Comparison of ENCODE assay signal across 8 mouse cellular contexts in genomic region chr1:128102641-128103461, GRCm38 (mm10). TPM values are rescaled to one million over a fixed set of nuclear protein-coding genes. Genes with fewer than 3 reads are reported as not detected.
DNase-seq lines count a peak whose midpoint lies in the region; ATAC-seq lines count a peak whose summit lies in the region.

Gene Zranb3 (minus strand): TSS chr1:128103047.
Gene R3hdm1 (plus strand): TSS chr1:128103301.

- no peaks in the 10 kb centered on the region for H3K9me3 ChIP-seq in heart, embryonic 14.5 days (ENCODE audit: control insufficient read depth, low read length)
- no peaks in the 10 kb centered on the region for H3K9me3 ChIP-seq in liver, embryonic 13.5 days (replicated peaks)
- no peaks in the 10 kb centered on the region for H3K9me3 ChIP-seq in stomach, embryonic 16.5 days (replicated peaks; ENCODE audit: control insufficient read depth, low read length)

- no peaks in the 10 kb centered on the region for H3K27me3 ChIP-seq in heart, embryonic 14.5 days (ENCODE audit: control insufficient read depth, insufficient read depth, low read length)
- H3K27me3 ChIP-seq in liver, embryonic 13.5 days, result no peaks in the 10 kb centered on the region
- no peaks in the 10 kb centered on the region for H3K27me3 ChIP-seq in stomach, embryonic 16.5 days (ENCODE audit: control insufficient read depth, insufficient read depth, low read length)

- H3K4me1 ChIP-seq in heart, embryonic 14.5 days (ENCODE audit: control insufficient read depth in 2 of 2, insufficient read depth in 2 of 2, low read length in 2 of 2), result peaks cover 2 to 17% of the 10 kb centered on the region in 2 experiments
- peaks cover 49% of the 10 kb centered on the region for H3K4me1 ChIP-seq in liver, embryonic 13.5 days (replicated peaks)
- peaks cover 5% of the 10 kb centered on the region for H3K4me1 ChIP-seq in stomach, embryonic 16.5 days (ENCODE audit: control insufficient read depth, insufficient read depth, low read length)

- H3K27ac ChIP-seq in heart, embryonic 14.5 days (replicated peaks in 1 of 2; ENCODE audit: control insufficient read depth in 1 of 2, insufficient read depth in 1 of 2, low read depth in 2 of 2, low read length in 2 of 2), result peak within 1 kb of the TSS; percentile 95 to 96
- H3K27ac ChIP-seq in liver, embryonic 13.5 days, result peak within 1 kb of the TSS; percentile 94
- H3K27ac ChIP-seq in stomach, embryonic 16.5 days (ENCODE audit: low read length), result peak within 1 kb of the TSS; percentile 91

- no peaks in the 10 kb centered on the region for H3K36me3 ChIP-seq in heart, embryonic 14.5 days (ENCODE audit: control insufficient read depth, insufficient read depth, low read length)
- no peaks in the 10 kb centered on the region for H3K36me3 ChIP-seq in liver, embryonic 13.5 days
- H3K36me3 ChIP-seq in stomach, embryonic 16.5 days (ENCODE audit: control insufficient read depth, insufficient read depth, low read length), result no peaks in the 10 kb centered on the region

- peak within 1 kb of the TSS; percentile 92 for H3K9ac ChIP-seq in heart, embryonic 14.5 days (ENCODE audit: low read length)
- peak within 1 kb of the TSS; percentile 93 for H3K9ac ChIP-seq in liver, embryonic 13.5 days
- H3K9ac ChIP-seq in stomach, embryonic 16.5 days (ENCODE audit: low read length), result peak within 1 kb of the TSS; percentile 89

- peak; percentile 98 for DNase-seq in c-Kit-negative CD71-positive TER-119-positive erythroid progenitor cells, embryonic 14.5 days (ENCODE audit: low read depth, low spot score)
- peak; percentile 100 for DNase-seq in fibroblast of lung, adult 2 months (ENCODE audit: low read depth)
- DNase-seq in kidney, postnatal 14 days, result peak; percentile 99
- peak; percentile 98 for DNase-seq in liver, embryonic 13.5 days
- peak; percentile 91 for DNase-seq in neural tube, embryonic 10.5 days (ENCODE audit: extremely low spot score, low spot score)

- under 1% methylated on average over 43 of the region's 43 CpGs for WGBS in heart, embryonic 14.5 days
- under 1% methylated on average over 43 of the region's 43 CpGs for WGBS in liver, embryonic 13.5 days (ENCODE audit: insufficient replicate concordance)
- WGBS in stomach, embryonic 16.5 days, result under 1% methylated on average over 43 of the region's 43 CpGs

- peak; percentile 83 for ATAC-seq in CD4-positive, CD25-positive, alpha-beta regulatory T cell, adult 4 months
- peak; percentile 97 for ATAC-seq in heart, embryonic 14.5 days (ENCODE audit: insufficient number of reproducible peaks, insufficient read depth, low FRiP score, low read depth)
- ATAC-seq in liver, embryonic 13.5 days (ENCODE audit: low read depth), result peak; percentile 88
- peak; percentile 97 for ATAC-seq in stomach, embryonic 16.5 days (ENCODE audit: insufficient read depth, low FRiP score)

- H3K4me2 ChIP-seq in heart, embryonic 14.5 days (ENCODE audit: low read length), result peak within 1 kb of the TSS; percentile 79
- H3K4me2 ChIP-seq in liver, embryonic 13.5 days, result peak within 1 kb of the TSS; percentile 79
- H3K4me2 ChIP-seq in stomach, embryonic 16.5 days (ENCODE audit: low read depth, low read length), result peak within 1 kb of the TSS; percentile 66

- H3K4me3 ChIP-seq in heart, embryonic 14.5 days (ENCODE audit: control insufficient read depth in 1 of 2, insufficient read depth in 1 of 2, low read depth in 1 of 2, low read length in 2 of 2), result peak within 1 kb of the TSS; percentile 83 to 90
- peak within 1 kb of the TSS; percentile 81 for H3K4me3 ChIP-seq in liver, embryonic 13.5 days (replicated peaks)
- peak within 1 kb of the TSS; percentile 93 for H3K4me3 ChIP-seq in stomach, embryonic 16.5 days (replicated peaks; ENCODE audit: low read length)

RNA-seq across cellular contexts. Expression of gene Zranb3, which starts in this region (rescaled TPM):
- polyA plus RNA-seq in CD4-positive, CD25-positive, alpha-beta regulatory T cell, adult 4 months (2017; shearing (Covaris generic)), result 1 to 10 TPM; 1.5 to 3.8 TPM
- polyA plus RNA-seq in heart, embryonic 14.5 days (2014; fragmentation: Nextera tagmentation; extraction: Ambion mirVana), result 5.9 and 6.7 TPM in 2 replicates
- 4.7 and 5.3 TPM in 2 replicates for polyA plus RNA-seq in liver, embryonic 13.5 days (2015; fragmentation: Nextera tagmentation; extraction: Ambion mirVana)
- polyA plus RNA-seq in stomach, embryonic 16.5 days (2015; fragmentation: Nextera tagmentation; extraction: Ambion mirVana), result 6.4 and 7.4 TPM in 2 replicates

RNA-seq across cellular contexts. Expression of gene R3hdm1, which starts in this region (rescaled TPM):
- 100 to 1,000 TPM; 121 to 143 TPM for polyA plus RNA-seq in CD4-positive, CD25-positive, alpha-beta regulatory T cell, adult 4 months (2017; shearing (Covaris generic))
- 52.9 and 55.2 TPM in 2 replicates for polyA plus RNA-seq in heart, embryonic 14.5 days (2014; fragmentation: Nextera tagmentation; extraction: Ambion mirVana)
- 33.7 and 39.5 TPM in 2 replicates for polyA plus RNA-seq in liver, embryonic 13.5 days (2015; fragmentation: Nextera tagmentation; extraction: Ambion mirVana)
- polyA plus RNA-seq in stomach, embryonic 16.5 days (2015; fragmentation: Nextera tagmentation; extraction: Ambion mirVana), result 46.2 and 52.8 TPM in 2 replicates

Comparison
In these comparisons a context has a peak if more than half of its experiments do, and no peak if none do; other contexts are left out.
1. Peak in every context shown above with its lines: DNase-seq, ATAC-seq, H3K4me3 ChIP-seq and H3K27ac ChIP-seq.